Mouse (Mus musculus) inflammation-experienced regulatory T-cells, adult 16 weeks (primary cell): ENCODE data around the gene Gm16451. TPM values are rescaled to one million over a fixed set of nuclear protein-coding genes. Genes with fewer than 3 reads are reported as not detected.

Experiments used
- polyA plus RNA-seq: library from polyadenylated mRNA; unstranded; fragments of 100-300 nt; shearing (Covaris generic); gene quantifications from one replicate; pipeline ENCODE4 v1.2.1, GENCODE M21; 2017

The Gm16451 gene
- not detected for polyA plus RNA-seq

GRCm38 (mm10) chr7:22118145-22118544 lies at the start of gene Gm16451:
Gene Gm16451, minus strand, starts transcription at chr7:22118245.

GRCm38 (mm10) chr7:22163935-22164334 lies 45.9 kb upstream of the Gm16451 start, which contains the start of gene Vmn1r142:
Gene Vmn1r142, minus strand, starts transcription at chr7:22164035.

GRCm38 (mm10) chr7:22134641-22135040 lies 16.6 kb upstream of the Gm16451 start, which contains the start of gene Gm10666:
Gene Gm10666, minus strand, starts transcription at chr7:22134741.

GRCm38 (mm10) chr7:22068757-22069156 lies 49.3 kb downstream of the Gm16451 start, which contains the start of gene Vmn1r139:
Gene Vmn1r139, plus strand, starts transcription at chr7:22069057.

Other genes starting within 250 kb of the Gm16451 start
- not detected for gene Gm5891, start 197.0 kb downstream of the Gm16451 start, polyA plus RNA-seq
- gene Vmn1r137, start 123.7 kb downstream of the Gm16451 start, polyA plus RNA-seq, result not detected
- gene Vmn1r138, start 89.3 kb downstream of the Gm16451 start, polyA plus RNA-seq, result not detected
- gene Gm6176, start 61.9 kb downstream of the Gm16451 start, polyA plus RNA-seq, result not detected
- gene Vmn1r139, start 49.2 kb downstream of the Gm16451 start, polyA plus RNA-seq, result not detected
- gene Gm10666, start 16.5 kb upstream of the Gm16451 start, polyA plus RNA-seq, result not detected
- not detected for gene Vmn1r142, start 45.8 kb upstream of the Gm16451 start, polyA plus RNA-seq
- gene Vmn1r143, start 71.1 kb upstream of the Gm16451 start, polyA plus RNA-seq, result not detected
- not detected for gene Gm8653, start 83.0 kb upstream of the Gm16451 start, polyA plus RNA-seq
- gene Gm8453, start 111.2 kb upstream of the Gm16451 start, polyA plus RNA-seq, result not detected
- gene Gm4187, start 211.5 kb upstream of the Gm16451 start, polyA plus RNA-seq, result not detected